Mouse (Mus musculus): ENCODE results near the gene Taz.

DNA sequence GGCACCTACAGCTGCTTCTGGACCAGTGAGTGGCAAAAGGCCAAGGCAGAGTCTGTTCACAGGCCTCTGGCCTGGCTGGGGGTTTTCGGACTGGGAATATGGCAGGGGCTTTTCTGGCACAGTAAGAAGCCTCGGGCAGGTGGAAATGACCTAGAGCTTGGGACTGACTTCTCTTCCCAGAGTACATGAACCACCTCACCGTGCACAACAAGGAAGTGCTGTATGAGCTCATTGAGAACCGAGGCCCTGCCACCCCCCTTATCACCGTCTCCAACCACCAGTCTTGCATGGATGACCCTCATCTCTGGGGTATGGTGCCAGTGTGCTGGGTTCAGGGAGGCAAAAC is 1.4 kb downstream of the Taz start:
- TF ChIP-seq CTCF (IDR thresholded peaks at IDR 0.05) (no peak), EP300 (IDR thresholded peaks at IDR 0.05; ENCODE audit: insufficient read depth, low read depth, low read length) (no peak)
